Mouse (Mus musculus) NIH3T3 (cell line): ENCODE results near the gene Plekha6.

Source experiments
- DNase-seq: peaks from one replicate; pipeline ENCODE4 v3.0.0-alpha.2; 2012; ENCODE audit warnings: low read depth

Gene Plekha6

DNA sequence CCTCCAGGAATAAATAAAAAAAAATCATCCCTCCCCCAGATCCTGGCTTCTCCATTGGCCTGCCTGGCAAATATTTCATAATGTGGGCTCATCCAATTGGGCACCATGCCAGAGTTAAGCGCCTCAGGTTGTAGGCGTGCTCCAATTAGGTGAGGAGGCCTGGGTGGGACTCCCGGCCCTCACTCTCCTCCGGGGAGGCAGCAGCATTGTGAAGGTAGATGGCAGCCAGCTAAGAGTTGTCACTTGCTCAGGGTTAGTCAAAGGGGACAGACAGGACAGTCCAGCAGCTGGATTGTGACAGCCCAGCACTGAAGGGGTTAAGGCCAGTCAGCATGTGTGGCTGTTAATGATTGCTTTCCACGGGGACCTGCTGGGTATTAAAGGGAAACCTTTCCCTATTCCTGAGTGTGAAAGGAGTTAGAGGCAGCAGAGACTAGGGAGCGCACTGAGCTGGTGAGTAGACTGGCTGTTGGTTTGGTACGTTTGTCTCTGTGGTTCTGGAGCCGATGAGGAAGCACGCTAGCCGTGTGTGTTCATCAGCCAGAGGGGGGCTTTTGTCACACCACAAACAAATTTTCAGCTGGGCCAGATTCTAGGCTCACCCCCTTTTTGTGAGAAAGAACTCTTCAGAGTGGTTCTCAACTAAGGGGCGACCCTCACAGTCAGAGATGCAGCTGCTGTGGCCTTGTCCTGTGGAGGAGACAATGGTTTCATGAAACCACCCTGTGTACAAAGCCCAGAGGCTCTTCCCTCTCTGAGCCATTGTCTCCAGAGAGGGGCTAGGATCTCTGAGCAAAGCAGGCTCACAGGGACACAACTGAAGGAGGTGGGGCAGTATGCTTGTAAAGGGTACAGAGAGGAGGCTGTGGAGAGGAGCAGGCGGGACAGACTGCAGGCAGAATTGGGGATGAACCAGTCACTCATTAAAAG lies 81.9 kb downstream of the Plekha6 start:
- no peak for DNase-seq

DNA sequence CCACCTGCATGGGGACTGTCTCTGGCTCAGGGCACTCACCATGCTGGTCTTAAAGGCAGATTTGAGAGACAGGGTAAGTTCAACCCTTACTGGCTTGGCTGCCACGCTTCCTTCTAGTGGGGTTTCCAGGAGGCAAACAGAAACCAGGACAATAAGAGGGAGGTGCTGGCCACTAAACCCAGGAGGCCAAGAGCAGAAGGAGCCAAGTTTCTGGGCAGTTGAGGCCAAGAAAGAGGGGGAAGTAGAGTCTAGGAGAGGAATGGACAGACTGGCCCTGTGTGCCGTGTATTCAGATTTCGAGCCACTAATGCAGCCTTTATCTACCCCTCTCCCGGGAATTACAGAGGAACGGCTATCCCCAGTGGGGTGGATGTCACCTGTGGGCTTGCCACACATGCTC lies 83.2 kb downstream of the Plekha6 start:
- no peak for DNase-seq

DNA sequence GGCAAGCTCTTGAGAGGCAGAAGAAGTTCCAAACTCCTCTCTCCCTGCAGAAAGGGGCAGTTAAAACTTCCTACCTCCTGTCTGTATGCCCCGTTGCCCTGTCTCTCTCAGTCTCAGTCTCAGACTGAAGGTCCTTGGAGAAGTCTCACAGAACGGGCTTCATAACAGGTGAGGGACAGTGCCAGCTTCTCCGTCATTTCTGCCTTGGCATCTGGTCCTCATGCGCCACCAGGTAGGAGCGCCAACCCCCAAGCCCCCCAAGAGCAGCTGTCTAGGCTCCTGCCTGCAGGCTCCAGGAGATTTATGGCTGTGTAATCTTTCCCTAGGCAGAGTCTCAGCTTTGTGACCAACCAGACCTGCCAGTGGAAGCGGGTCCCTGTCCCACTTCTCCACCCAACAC lies 86.8 kb downstream of the Plekha6 start:
- DNase-seq: no peak

DNA sequence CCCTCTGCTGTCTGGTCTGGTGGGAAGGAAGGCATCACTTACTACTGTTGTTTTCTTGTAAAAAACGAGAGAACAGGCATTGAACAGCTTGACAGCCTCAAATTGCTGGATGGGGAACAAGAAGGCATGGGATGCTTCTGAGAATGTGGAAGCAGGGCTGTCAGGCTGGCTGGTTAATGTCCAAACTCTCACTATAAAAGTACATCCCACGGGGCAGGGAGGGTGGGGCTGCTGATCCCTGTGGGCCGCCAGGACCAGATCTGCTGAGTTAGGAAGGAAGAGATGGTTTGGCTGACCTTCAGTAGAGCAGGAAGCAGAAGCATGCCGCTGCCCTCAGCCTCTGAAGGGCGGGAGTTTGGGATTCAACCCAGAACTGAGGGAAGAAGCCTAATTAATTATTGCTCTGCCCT lies 87.6 kb downstream of the Plekha6 start:
- no peak for DNase-seq

DNA sequence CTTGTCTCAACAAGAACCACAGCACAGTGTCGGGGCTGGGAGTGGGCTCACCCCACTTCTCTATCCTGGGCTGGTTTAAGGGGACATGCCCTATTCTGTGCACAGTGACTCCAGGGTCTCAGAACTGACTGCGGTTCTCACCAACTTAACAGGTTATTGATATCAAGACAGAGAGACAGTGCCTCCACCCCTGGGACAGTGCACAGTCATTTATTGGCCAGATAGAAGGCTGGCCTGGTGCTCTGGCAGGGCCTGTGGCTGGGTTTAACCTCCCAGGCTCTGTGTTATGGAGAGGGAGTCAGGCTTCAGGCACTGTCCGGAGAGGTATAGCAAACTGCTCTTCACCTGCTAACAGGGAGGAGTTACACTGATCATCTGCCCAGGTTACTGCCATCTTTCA lies 88.2 kb downstream of the Plekha6 start:
- DNase-seq: no peak

DNA sequence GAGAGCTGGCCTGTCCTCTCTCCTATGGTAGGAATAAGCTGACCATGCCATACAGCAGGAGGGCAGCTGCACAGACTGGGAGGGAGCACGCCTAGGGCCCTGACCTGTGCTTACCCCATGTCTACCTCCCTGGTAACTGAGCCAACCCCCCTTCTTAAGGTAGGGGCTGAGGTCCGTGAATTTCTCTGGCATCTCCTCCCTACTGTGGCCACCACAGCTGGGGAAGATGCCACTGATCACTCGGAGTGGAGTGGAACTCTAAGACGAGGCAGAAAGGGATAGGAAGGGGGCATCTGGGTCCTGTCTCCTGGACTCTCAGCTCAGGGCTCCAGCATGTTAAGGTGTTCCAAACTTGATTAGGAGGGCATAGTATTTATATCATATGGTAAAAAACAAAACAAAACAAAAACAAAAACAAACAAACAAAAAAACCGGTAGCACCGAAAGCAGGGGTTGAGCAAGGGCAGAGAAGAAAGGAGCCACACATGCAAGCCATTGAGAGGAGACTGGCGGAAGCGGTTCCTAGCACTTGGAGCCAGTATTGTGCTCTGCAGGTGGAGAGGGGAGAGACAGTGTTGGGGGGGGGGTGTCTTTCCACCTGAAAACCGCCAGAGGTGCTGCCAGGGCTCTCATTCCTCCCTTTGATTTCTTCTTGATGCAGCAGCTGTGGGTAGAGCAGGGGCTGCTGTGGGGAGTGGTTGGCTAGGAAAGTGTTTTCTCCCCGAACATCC lies 89.0 kb downstream of the Plekha6 start:
- no peak for DNase-seq

DNA sequence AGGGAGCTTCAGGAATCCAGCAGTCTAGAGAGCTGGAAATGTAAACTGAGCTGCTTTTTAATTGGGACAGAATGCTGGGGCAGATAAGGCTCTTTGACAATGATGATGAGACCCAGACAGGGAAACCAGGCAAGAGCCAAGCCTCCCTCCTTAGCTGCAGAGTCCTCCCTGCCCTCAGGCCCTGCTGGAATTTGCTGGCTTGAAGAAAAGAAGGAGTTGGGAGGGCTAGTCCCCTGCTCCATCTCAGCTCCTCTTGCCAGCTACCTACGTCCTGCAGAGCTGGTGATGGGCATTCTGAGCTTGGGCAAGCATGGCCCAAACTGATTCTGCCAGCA lies 89.5 kb downstream of the Plekha6 start:
- no peak for DNase-seq

DNA sequence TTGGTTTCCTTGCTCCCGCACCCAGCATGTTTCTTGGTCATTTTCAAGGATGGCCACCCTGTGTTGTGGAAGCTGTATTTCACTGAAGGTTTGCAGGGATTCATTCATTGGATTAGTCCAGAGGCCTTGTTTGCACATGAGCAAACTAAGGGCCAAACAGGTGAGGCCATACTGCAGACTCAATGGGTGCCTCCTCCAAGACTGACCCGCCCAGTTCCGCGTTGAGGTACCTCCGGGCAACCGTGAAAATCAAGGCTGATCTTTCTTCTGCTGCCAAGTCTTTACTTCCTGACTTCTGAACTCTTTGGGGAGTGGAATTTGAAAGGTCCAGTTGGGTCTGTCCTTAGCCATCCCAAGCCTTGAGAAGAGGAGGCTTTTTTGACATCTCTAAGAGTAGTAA lies 90.2 kb downstream of the Plekha6 start:
- no peak for DNase-seq

DNA sequence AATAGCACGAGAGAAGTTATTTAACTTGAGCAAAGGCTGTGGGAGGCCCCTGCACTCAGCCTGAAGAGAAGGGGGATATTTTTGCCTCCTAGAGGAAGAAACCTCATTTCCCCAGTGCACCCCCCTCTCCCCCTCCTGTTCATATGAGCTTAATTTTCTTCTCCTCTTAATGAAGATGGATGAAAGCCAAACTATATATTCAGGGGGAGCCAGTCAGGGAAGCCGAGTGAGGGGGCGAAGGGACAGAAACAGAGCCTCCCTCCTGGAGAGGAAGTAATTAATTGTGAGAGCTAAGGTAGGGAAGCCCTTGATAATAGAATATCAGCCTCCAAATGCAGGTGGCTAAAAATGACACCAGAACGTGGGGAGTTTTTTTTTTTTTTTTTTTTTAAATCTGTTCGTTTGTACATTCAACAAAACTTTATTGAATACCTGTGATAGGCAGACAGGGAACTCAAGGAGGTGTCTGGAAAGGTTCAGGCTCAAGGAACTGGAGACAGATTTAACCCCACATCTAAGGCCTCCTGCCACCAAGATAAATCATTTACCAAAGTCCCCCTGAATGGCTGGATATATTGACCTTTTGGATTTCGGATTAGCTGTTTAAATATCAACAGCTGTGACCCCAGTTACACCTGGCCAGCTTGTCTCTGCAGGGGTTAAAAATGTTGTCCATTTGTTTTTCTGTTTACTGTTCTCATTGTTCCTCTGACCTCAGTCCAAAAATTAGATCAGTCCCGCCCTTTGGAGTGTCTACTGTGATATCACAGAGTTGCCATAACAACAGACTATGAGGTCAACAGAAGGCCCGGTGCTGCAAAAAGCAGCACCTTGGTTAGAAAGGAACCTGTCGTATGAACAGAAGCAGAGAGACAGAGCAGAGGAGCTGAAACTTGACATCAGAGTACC lies 91.1 kb downstream of the Plekha6 start:
- no peak for DNase-seq

DNA sequence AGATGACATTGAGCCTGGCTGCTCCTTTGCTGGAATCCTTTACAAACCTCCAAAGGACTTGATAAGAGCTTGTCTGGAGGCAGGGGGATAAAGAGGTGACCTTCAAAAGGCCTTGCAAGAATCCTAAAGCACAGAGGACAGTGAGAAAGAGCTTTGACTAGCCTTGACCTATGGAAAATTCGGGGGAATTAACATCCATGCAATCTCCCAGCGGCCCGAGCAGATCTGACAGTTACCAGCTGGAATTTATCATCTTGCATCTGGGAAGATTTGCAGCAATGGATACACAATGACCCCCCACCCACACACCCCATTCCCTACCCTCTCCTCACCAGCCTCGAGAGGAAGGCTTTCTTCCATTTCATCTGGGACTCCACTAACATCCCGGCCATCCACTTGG lies 91.8 kb downstream of the Plekha6 start:
- no peak for DNase-seq

DNA sequence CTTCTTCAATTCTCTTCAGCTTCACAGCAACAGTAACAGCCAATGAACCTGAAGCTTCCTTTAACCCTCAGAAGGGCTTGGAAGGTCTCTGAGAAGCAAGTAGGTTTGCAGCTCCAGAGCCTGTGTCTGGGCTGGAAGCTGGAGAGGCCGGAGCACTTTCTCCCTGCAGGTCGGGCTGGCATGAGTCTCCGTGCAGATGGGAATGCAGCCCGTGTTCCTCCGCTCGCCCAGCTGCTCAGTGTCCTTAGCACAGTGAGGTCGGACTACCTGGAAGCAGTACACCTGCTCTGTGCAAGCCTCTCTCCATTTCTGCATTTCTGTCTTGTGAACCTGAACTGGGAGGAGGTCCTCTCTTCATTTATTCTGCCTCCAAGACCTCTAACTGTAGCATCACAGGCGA lies 92.3 kb downstream of the Plekha6 start:
- DNase-seq: no peak

DNA sequence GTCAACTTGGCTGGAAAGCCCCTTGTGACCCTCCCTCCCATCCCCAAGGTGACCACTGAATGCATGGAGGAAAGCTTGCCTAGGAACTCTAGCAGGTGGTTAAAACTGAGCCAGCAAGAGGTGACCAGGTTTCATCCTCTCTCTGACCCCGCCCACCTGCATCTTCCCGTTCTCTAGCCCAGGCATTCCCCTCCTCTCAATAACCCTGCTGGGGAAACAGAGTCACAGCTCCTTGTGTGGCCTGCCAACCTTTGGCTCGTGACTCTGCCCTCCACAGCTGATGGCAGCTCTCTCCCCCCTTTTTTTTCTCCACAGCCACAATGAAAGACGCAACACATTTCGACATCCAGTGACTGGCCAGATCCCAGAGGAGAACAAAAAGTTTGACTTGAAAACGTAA lies 94.7 kb downstream of the Plekha6 start:
- DNase-seq: no peak

DNA sequence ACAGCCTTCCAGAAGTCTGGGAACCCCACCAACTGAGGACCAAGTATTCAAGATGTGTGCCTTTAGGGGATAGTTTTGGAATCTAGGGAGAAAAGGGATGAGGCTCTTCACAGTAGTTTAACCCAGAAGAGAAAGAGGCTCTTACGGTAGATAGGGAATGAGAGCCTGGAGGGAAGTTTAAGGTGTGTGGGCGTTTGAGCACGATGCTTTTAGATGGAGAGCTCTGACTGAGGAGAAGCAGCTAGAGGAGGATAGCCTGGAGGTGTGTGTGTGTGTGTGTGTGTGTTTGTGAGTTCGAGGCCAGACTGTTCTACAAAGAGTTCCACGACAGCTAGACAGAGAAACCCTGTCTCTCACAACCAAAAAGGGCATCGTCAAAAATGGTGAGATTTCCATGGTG lies 98.6 kb downstream of the Plekha6 start:
- DNase-seq: no peak

DNA sequence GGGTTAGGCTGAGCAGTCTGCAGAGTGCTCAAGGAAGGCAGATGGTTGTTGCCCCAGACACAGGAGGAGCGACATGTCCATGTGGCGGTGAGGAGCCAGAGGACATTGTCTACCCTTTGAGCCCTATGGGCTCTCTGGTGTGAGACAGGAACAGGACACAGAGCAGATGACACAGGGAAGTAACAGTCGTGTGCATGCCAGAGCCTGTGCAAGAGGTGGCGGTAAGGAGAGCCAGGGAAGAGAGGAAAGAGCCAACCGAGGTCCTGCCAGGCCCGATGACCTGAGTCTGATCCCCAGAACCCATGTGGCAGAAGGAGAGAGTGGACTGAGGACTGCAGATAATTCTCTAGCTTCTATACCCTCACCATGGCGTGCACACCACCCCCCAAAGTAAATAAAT lies 99.1 kb downstream of the Plekha6 start:
- DNase-seq: no peak

DNA sequence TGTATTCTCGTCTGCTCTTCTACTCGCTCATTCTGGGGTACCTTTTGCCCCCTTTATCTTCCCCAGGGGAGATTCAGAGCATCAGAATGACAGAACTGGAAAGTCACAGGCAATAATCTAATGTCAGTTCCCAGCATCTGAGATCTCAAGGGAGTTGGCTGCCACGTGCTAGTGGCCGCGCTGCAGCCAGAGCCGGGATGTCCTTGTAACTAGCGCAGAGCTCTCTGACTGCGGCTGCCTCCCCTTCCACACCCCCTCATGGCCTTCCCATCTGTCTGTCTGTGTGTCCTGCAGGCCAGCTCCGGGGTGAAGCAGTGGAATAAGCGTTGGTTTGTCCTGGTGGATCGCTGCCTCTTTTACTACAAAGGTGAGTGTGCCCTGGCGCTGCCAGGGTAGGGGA lies 100.4 kb downstream of the Plekha6 start:
- no peak for DNase-seq

DNA sequence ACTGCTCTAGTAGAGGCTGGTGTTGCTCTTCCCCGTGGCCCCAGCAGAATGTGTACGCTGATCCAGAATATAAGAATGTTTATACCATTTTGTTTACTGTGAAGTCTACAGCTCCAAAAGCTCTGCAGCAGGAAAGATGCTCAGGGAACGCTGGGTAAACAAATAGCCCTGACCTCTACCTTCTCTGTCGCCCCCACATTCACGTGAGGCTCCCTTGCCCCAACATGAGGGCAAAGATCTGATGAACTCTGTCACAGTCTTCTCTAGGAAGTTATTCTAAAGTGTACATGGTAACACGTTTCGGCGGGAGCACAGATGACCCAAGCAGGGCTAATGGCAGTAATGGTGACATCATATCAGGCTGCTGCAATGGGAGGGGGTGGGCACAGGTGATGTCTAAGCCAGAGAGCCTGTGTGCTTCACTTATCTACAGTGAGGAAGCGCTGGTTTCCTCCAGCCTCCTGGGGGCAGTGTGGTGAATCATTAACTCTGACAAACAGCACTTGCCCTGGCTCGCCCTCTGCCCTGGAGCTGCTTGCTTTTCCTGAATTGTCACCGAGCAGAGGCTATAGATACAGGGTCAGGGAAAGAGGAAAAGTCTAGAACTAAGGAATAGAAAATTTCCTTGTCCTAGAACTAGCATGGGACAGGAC lies 101.2 kb downstream of the Plekha6 start:
- DNase-seq: peak; percentile 9

DNA sequence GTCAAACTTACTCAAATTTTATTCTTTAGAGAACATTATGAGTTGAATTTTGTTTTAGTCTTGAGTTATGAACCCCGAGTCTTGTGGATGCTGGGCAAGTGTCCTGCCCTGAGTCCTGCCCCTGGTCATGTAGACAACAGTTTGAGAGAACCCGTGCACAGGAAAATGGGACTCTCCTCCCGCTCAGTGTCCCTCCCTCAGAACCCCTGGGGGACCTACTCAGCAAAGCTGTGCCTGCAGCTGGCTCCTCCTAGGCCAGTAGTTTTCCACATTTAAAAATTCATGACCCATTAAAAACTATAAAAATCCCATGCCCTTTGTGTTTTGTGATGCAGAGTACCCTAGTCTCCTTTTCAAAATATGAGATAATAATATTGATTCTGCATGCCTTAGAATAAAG lies 103.1 kb downstream of the Plekha6 start:
- DNase-seq: no peak

DNA sequence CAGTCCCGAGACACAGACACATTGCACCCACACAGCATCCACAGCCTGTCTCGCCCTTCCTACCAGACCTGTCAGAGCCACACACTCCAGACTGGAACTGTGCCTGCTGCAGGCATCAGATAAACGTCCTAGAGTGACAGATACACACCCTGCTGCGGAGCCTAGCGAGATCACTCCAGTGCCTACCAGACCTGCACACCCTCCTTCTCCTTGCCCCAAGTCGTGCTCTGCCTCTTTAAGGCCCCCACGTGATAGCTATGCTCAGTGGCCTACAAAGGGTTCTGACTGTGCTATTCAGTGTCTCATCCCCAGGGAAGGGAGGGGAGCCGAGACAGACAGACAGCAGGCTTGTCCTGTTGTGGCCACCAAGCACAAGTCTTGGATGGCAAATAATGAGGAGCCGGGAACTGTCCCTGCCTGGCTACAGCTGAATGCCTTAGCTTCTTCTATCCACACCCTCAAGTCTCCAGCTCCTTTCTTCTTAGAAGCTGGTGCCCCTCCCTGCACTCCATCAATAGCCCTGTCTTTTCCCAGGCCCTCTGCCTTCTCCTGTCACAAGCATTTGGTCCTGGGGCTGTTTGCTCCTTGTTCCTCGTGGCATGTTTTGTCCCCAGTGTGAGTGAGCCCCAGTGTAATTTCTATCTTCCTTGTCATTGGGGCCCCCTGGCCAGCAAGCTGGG lies 103.9 kb downstream of the Plekha6 start:
- DNase-seq: no peak

DNA sequence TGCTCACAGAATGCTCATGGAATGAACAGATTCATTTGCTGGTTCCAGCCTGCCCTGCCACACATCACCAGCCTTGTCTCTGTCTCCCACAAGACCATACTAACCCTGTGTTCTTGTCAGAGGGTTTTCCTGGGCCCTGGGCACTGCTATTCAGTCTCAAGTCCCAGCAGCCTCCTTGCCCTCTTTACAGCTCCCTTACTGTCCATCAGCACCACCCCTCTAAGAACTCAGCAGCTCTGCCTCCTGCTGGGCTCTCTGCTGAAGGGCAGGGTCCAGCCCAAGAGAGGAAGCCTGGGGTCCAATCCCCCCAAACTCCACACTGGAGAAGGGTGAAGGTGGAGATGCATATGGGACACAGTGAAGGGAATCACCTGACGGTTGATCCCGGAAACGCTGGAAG lies 104.5 kb downstream of the Plekha6 start:
- peak; percentile 25 for DNase-seq

DNA sequence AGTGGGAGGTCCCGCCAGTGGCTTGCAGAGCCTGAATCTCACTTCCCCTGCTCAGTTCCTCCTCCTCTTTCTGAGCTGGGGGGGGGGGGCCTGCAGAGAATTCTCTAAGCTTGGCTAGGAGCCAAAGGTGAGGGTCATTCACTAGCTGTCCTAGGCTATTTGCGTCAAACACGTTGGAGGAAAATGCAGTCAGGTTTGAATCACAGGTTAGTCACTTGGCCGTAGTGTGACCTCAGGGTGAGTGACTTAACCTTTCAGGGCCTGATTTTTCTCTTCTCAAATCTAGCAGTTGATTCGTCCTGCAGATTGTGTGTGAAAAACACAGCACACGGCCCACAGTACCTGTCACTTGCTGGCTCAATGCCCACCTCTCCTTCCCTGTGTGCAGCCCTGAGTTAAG lies 106.3 kb downstream of the Plekha6 start:
- no peak for DNase-seq

DNA sequence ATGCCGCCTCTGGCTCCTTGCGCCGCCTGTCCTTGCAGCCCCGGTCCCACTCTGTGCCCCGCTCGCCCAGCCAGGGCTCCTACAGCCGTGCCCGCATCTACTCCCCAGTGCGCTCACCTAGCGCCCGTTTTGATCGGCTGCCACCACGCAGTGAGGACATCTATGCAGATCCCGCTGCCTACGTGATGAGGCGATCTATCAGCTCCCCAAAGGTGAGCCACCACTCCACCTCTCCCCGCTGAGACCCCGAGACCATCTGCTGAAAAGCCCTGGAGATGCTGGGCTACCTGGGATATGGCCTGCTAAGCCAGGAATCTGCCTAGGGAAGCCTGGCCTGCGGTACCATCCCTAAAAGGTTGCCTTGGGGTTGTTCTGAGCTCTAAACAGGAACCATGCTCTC lies 110.2 kb downstream of the Plekha6 start:
- DNase-seq: no peak
